Mouse (Mus musculus) gastrocnemius, postnatal 14 days (tissue): ENCODE measurements around the gene Atp6v1b1. TPM values are rescaled to one million over a fixed set of nuclear protein-coding genes. Genes with fewer than 3 reads are reported as not detected.

Source experiments
- DNase-seq: peaks from one replicate; pipeline ENCODE4 v3.0.0; 2021; ENCODE audit warnings: mixed read lengths
- intact Hi-C: fragments of 180-260 bp; cut with DNase I; formaldehyde crosslinking; loops from one replicate; pipeline ENCODE4 v1.15.1; 2025; ENCODE audit warnings: low total_unique reads
- total RNA-seq, 2 experiments: library from RNA; stranded (reverse); gene quantifications; 2 replicates each; pipeline ENCODE4 v1.2.3; 2021

Gene Atp6v1b1
- total RNA-seq, 2 experiments from 2014 or later: not detected

DNA sequence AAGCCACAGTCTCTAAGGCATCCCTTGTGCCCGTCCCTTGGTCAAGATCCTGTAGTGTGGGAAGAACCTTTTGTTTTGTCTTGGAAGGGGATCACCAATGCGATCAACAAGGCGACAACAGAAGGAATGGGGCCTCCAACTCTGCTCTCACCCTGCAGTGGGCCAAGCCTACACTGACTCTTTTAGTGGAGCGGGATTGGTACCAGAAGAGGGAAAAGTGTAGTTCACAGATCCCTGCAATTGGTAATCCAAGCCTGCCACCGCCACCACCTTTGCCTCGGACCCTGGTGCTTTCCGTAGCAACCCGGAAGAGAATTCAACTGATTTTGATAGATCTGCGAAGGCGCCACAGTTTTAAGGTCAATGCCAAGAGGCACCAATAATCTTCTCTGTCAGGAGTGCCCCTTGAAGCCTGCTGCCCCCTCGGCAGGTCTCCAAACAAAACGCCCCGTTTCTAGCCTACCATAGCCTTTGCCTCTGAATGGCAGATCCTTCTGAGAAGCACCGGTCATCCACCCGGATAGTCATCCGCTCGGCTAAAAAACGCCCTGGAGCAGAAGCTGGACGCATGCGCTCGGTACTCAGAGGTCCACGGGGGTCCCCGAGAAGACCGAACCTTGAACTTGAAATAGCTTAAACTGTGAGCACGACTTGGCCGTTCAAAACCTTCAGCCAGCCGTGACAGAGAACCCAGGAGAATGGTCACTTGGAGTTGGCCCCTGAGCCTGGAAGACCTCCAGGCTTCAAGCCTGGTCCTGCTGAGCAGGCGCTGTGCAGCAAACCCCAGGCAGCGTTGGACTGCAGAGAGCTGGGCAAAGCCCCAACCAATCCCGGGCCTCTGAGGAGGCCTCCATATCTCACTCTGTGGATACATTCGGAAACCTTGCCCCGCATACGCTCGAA is 28.3 kb upstream of the Atp6v1b1 start:
- no peak for DNase-seq
- intact Hi-C loops: no loop called here

- DNase-seq: no peak
- intact Hi-C loops: no loop called here
These were observed 27.2 kb upstream of the Atp6v1b1 start for GRCm38 (mm10) chr6:83715461-83716196.

DNA sequence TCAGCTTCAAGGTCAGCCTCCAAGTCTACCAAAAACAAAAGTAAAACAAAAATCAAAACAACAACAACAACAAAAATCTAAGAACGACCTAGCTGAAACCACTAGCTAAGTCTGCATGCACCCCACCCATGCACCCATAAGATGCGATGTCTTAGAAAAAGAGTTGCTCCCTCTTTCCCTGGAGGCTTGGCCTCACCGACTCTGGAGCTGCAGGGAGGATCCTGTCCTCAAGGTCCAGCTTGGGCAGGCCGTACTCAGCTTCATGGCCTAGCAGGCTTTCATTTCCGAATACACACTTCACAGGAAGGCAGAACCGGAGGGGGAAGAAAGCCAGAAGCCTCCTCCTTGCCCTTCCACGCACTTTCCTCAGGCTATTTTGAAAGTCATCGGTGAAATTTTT is 25.8 kb upstream of the Atp6v1b1 start:
- no peak for DNase-seq
- intact Hi-C loops: no loop called here

DNA sequence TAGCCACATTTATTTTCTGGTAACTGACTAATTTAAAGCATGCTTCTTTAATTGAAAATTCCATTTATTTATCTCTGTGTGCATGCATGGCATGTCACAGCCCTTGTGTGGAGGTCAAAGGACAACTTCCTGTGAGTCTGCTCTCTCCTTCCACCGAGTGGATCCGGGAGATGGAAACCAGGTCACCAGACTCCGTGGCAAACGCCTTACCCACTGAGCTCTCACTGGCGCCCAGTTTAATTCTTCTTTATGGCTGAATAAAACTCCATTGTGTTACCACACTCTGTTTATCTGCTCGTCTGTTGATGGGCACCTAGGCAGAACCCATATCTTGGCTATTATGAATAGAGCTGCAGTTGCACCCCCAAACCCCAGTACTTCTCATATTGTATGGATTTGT is 20.3 kb upstream of the Atp6v1b1 start:
- DNase-seq: no peak
- intact Hi-C loops: no loop called here

DNA sequence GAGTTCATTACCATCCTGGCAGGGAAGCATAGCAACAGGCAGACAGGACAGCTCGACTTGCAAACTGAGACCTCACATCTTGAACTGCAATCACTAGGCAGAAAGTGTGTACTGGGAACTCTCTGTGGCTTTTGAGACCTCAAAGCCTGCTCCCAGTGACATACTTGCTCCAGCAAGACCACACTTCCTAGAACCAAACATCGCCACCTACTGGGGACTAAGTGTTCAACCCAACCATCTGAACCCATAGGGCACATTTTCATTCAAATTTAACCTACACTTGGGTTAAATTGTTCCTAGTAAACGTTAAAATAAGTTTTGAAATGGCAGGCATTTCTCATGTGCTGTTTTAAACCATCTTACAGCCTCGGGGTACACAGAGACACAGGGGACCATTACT is 15.6 kb upstream of the Atp6v1b1 start:
- DNase-seq: no peak
- intact Hi-C loops: no loop called here

- no peak for DNase-seq
- intact Hi-C loops: no loop called here
These were observed 14.3 kb upstream of the Atp6v1b1 start for GRCm38 (mm10) chr6:83728488-83728887.

GRCm38 (mm10) chr6:83729350-83729970 is 13.3 kb upstream of the Atp6v1b1 start:
- intact Hi-C loops: no loop called here
- no peak for DNase-seq

DNA sequence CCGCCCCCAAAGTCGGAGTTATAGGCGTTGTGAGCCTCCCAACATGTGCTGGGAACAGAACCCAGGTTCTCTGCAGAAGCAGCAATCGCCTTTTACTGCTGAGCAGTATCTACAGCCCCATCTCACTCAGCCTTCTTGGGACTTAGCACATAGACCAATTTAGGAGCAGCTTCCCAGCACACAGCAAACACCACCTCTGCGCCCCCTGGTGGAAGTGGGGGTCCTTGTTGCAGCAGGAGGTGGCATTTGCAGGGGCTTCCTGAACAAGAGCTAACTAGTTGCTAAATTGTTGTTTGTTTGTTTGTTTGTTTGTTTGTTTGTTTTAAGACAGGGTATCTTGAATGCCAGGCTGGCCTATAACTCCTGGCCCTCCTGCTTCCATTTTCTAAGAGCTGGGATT is 11.7 kb upstream of the Atp6v1b1 start:
- intact Hi-C loops: loop anchor here (2.0 kb wide), 1 partner anchor 40 kb away; no protein-coding TSS in a partner anchor
- DNase-seq: peak; percentile 73

- intact Hi-C loops: no loop called here
- no peak for DNase-seq
These were observed 5.5 kb upstream of the Atp6v1b1 start for GRCm38 (mm10) chr6:83737311-83737710.

GRCm38 (mm10) chr6:83738596-83738995 is 4.2 kb upstream of the Atp6v1b1 start:
- intact Hi-C loops: no loop called here
- DNase-seq: no peak

- intact Hi-C loops: no loop called here
- DNase-seq: no peak
These were observed 422 bp downstream of the Atp6v1b1 start for GRCm38 (mm10) chr6:83743212-83743611.

DNA sequence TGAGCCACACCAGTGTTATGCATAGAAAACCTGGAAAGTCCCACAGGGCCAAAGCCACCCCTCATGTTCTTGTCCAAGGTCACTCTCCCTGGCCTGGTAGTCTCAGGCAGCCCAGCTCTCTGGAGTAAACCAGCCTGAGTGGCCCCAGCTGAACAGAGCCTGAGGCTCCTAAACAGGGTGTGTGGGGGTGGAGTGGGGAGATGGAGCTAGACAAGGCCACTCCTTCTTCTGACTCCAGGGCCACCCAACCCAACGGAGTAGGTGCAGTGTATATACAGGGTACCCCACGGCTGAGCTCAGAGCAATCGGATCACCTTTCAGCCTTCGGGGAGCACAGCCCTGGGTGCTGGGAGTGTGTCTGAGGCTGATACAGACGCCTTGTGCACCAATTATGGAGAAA is 1.3 kb downstream of the Atp6v1b1 start:
- DNase-seq: no peak
- intact Hi-C loops: no loop called here

GRCm38 (mm10) chr6:83744557-83744956 is 1.8 kb downstream of the Atp6v1b1 start:
- intact Hi-C loops: no loop called here
- DNase-seq: no peak

- intact Hi-C loops: no loop called here
These were observed 2.7 kb downstream of the Atp6v1b1 start for GRCm38 (mm10) chr6:83745466-83745865.

DNA sequence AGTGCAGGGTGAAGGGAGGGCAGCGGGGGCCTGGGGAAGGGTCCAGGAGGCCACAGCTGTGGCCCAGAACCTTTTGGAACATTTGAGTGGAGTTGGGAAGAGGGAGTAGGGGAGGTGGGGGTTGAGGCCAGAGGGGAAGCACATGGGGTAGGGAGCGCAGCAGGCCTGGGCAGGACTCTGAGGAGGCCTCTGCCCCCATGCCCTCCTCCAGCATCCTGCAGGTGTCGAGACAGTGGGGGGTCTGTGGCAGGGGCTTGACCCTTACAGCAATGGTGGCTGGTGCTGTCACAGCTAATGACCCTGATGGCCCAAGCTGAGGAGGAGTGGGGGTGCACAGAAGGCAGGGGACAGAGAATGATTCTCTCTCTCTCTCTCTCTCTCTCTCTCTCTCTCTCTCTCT is 6.5 kb downstream of the Atp6v1b1 start:
- no peak for DNase-seq
- intact Hi-C loops: no loop called here

More at GRCm38 (mm10) chr6:83745466-83745865, 2.7 kb downstream of the Atp6v1b1 start:
- no peak for DNase-seq

DNA sequence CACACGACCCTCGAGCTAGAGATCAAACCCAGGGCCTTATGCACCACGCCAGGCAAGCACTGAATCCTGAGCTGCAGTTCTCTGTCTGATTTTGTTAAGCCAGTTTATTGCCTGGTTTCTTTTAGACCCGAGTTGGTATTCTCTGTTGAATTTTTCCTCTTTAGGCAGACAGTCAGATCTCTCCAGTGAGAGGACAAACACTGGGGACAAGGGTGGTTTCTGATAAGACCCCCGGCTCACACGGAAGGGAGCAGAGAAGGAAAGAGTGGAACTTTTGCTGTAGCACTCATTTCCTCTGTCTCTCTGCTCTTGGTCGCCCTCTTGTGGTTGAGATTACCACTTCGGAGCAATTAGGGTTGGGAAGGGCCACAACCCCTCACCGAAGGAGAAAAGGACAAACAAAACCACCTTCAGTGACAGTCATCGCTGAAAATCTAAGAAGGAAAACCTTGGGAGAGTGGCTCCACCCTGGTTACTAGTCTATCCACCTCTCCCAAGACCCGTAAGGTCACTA is 7.4 kb downstream of the Atp6v1b1 start:
- intact Hi-C loops: no loop called here
- peak; percentile 36 for DNase-seq

DNA sequence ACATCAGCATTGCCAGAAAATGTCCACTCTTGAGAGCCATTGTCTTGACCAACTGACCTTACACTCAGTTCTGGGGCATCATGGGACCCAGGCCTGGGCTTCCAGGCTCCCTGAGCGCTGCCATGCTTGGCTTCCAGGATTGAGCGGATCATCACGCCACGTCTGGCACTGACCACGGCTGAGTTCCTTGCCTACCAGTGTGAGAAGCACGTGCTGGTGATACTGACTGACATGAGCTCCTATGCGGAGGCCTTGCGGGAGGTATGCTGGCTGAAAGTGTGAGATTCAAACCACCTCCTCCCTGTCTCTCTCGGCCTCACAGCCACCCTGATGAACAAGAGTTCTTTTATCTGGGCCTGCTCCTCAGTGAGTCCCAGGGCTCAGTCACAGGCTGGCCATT is 13.3 kb downstream of the Atp6v1b1 start:
- intact Hi-C loops: no loop called here
- DNase-seq: no peak

DNA sequence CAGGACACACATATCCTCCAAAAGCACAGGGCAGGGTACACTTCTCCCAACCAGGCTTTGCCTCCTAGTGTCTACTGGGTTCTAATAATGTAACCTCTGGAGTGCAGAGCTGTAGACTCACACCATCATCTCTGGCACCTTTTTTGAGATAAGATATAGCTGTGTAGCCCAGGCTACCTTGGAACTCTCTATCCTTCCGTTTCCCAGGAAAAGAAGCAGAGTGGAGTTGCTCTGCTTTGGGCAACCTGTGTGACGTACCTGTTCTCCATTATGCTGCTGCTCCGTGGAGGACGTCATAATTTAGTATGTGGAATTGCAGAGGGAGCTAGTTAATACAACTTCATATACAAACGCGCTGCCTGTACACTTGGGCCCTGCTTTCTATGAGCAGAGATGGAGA is 19.6 kb downstream of the Atp6v1b1 start, which contains the start of gene Ankrd53:
Ankrd53 (plus strand) TSS at position 301 of the 400 bp plus-strand sequence.
- intact Hi-C loops: no loop called here
- DNase-seq: no peak

- DNase-seq: peak; percentile 22
- intact Hi-C loops: no loop called here
These were observed 20.2 kb downstream of the Atp6v1b1 start for GRCm38 (mm10) chr6:83762880-83763431.

DNA sequence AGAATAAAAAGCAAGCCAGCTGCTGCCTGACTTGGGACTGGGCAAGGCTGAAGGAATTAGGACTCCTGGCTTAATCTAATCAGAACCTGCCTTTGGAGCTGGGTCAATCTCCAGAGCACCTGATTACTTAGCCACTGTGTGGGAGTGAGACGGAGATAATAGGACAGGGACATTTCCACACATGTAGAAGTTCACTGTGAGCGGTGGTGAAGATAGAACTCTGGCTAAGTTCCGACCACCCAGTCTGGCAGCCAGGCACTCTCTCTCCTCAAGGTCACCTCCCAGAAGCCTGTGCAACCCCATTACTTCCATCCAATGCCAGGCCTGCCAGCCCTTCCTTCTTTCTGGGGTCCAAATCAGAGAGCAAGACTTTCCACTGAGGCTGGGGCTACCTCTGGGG is 24.2 kb downstream of the Atp6v1b1 start:
- intact Hi-C loops: no loop called here
- no peak for DNase-seq
